In genomic region chr6:17305954-17306601, GRCm38 (mm10) we compare ENCODE assay signal across 8 mouse cellular contexts. TPM values are rescaled to one million over a fixed set of nuclear protein-coding genes. Genes with fewer than 3 reads are reported as not detected.
DNase-seq lines count a peak whose midpoint lies in the region; ATAC-seq and TF ChIP-seq lines count a peak whose summit lies in the region.

Gene Cav1 (plus strand): TSS chr6:17306335.

- H3K27ac ChIP-seq in ES-E14 (ENCODE audit: insufficient read depth, low read depth, low read length, poor library complexity, severe bottlenecking): no peak within 1 kb of the TSS
- peak within 1 kb of the TSS; percentile 51; the same call in 1 of the 2 replicates for H3K27ac ChIP-seq in neural tube, embryonic 15.5 days (replicated peaks)

- in situ Hi-C loops in ES-E14 (cut with MboI; ENCODE audit: low sequenced_read_pairs in 2 of 2, unreplicated experiment in 2 of 2): no loop called here

- H3K4me2 ChIP-seq in neural tube, embryonic 15.5 days: peak within 1 kb of the TSS; percentile 95

- peak within 1 kb of the TSS; percentile 22; the same call in 1 of the 2 replicates for H3K9ac ChIP-seq in ES-E14 (ENCODE audit: insufficient read depth, low read depth, low read length, poor library complexity, severe bottlenecking)
- H3K9ac ChIP-seq in neural tube, embryonic 15.5 days (replicated peaks): peak within 1 kb of the TSS; percentile 55

- no peaks in the 10 kb centered on the region for H3K9me3 ChIP-seq in ES-E14 (ENCODE audit: control insufficient read depth, insufficient read depth, low read depth, low read length)
- H3K9me3 ChIP-seq in neural tube, embryonic 15.5 days (replicated peaks): no peaks in the 10 kb centered on the region

- DNase-seq in ES-E14 (ENCODE audit: low read depth, low spot score): no peak
- peak; percentile 23 for DNase-seq in cerebellum, adult 9-10 months
- DNase-seq in frontal cortex, adult 2 months (ENCODE audit: extremely low spot score in 1 of 2, low spot score in 1 of 2): peak; percentile 56 to 69
- peak; percentile 86 for DNase-seq in heart, postnatal 4 days
- peak in 1 of 2 experiments; percentile 53 for DNase-seq in layer of hippocampus, adult 8-10 months (ENCODE audit: low spot score in 2 of 2)
- DNase-seq in lung, adult 18-20 months: peak; percentile 86 to 90
- DNase-seq in yolk sac, embryonic 10.5 days (ENCODE audit: low spot score): peak; percentile 56

- no peaks in the 10 kb centered on the region for H3K36me3 ChIP-seq in ES-E14 (ENCODE audit: control insufficient read depth, insufficient read depth, low read length, poor library complexity, severe bottlenecking)
- no peaks in the 10 kb centered on the region for H3K36me3 ChIP-seq in neural tube, embryonic 15.5 days

- peak within 1 kb of the TSS; percentile 36 to 61 for H3K4me3 ChIP-seq in ES-E14 (ENCODE audit: insufficient read depth in 1 of 2, low read depth in 1 of 2, low read length in 2 of 2, poor library complexity in 1 of 2, severe bottlenecking in 1 of 2)
- peak within 1 kb of the TSS; percentile 47 for H3K4me3 ChIP-seq in neural tube, embryonic 15.5 days (replicated peaks)

- WGBS in neural tube, embryonic 15.5 days: under 1% methylated on average over 26 of the region's 26 CpGs

- peak; percentile 79 for ATAC-seq in neural tube, embryonic 15.5 days (ENCODE audit: low FRiP score)

- H3K4me1 ChIP-seq in ES-E14 (ENCODE audit: control insufficient read depth in 2 of 2, insufficient read depth in 2 of 2, low read length in 2 of 2, poor library complexity in 1 of 2): peaks cover 0 to 2% of the 10 kb centered on the region in 2 experiments; a peak in 1 of 4 replicates
- H3K4me1 ChIP-seq in neural tube, embryonic 15.5 days: peaks cover 25% of the 10 kb centered on the region

- H3K27me3 ChIP-seq in neural tube, embryonic 15.5 days (replicated peaks): peaks cover 16% of the 10 kb centered on the region

TF ChIP-seq in ES-E14, 5 proteins besides CTCF, POLR2A, EP300 and RAD21:
- TF ChIP-seq CHD2 (IDR thresholded peaks at IDR 0.05; ENCODE audit: low read depth, low read length) (no peak), ZNF384 (IDR thresholded peaks at IDR 0.05; ENCODE audit: low read depth, low read length) (no peak), ZC3H11A (IDR thresholded peaks at IDR 0.05; ENCODE audit: borderline replicate concordance, low read depth, low read length) (no peak), HCFC1 (IDR thresholded peaks at IDR 0.05; ENCODE audit: borderline replicate concordance, insufficient read depth, low read length) (no peak), MAFK (IDR thresholded peaks at IDR 0.05; ENCODE audit: insufficient read depth, low read depth, low read length) (no peak)

RNA-seq across cellular contexts. Expression of gene Cav1, which starts in this region (rescaled TPM):
- 16.8 and 35.7 TPM in 2 replicates for total RNA-seq in ES-E14 (2012; rRNA removed)
- polyA plus RNA-seq in frontal cortex, adult 2 months (2012; rRNA removed): 27.3 and 29.5 TPM in 2 replicates
- 100 to 1,000 TPM; 462 to 484 TPM for total RNA-seq in heart, postnatal 4 days (2021)
- 10 to 100 TPM; 16.7 to 29.8 (median 23.3) TPM for total RNA-seq in layer of hippocampus, adult 8-10 months (2022)
- polyA plus RNA-seq in neural tube, embryonic 15.5 days (2015; fragmentation: Nextera tagmentation; extraction: Ambion mirVana): 39.2 and 72.5 TPM in 2 replicates

Comparison
In these comparisons a context has a peak if more than half of its experiments do, and no peak if none do; other contexts are left out.
1. RNA of gene Cav1 (total RNA-seq): 462 to 484 TPM in heart, postnatal 4 days; 16.8 to 35.7 TPM in ES-E14 and 16.7 to 29.8 TPM in layer of hippocampus, adult 8-10 months; every median in the first group is over 10 times any median in the second.